Mouse (Mus musculus) neural tube, embryonic 15.5 days (tissue): ENCODE measurements around the gene Shc1. TPM values are rescaled to one million over a fixed set of nuclear protein-coding genes. Genes with fewer than 3 reads are reported as not detected.
A peak's percentile ranks its signal among the peaks of the same experiment; 100 is the strongest.
"Not testable (repeated sequence)": the region's sequence is repeated elsewhere in the genome, so short reads cannot be mapped to it uniquely, and the experiment has no call there.

Experiments
- ATAC-seq: fragments of 200-750 bp; cut with Nextera tagmentation; 2 replicates; pipeline ENCODE4 v1.8.0; 2017; ENCODE audit warnings: mild to moderate bottlenecking, moderate TSS enrichment, moderate library complexity; ENCODE audit not compliant: low FRiP score
- H3K27ac ChIP-seq: fragments of 300-500 bp; sonication (generic); replicated peaks from 2 replicates; pipeline ENCODE4 v1.5.1; 2015; ENCODE audit warnings: mild to moderate bottlenecking, inconsistent platforms
- H3K27me3 ChIP-seq: fragments of 300-500 bp; sonication (generic); replicated peaks from 2 replicates; pipeline ENCODE4 v1.6.1; 2015; ENCODE audit warnings: inconsistent platforms
- H3K36me3 ChIP-seq: fragments of 300-500 bp; sonication (generic); 2 replicates; pipeline ENCODE4 v1.6.1; 2015; ENCODE audit warnings: inconsistent platforms
- H3K4me1 ChIP-seq: fragments of 300-500 bp; sonication (generic); 2 replicates; pipeline ENCODE4 v1.6.1; 2015; ENCODE audit warnings: inconsistent platforms
- H3K4me2 ChIP-seq: fragments of 300-500 bp; sonication (generic); 2 replicates; pipeline ENCODE4 v1.6.1; 2015; ENCODE audit warnings: inconsistent platforms, mild to moderate bottlenecking, moderate library complexity
- H3K4me3 ChIP-seq: fragments of 300-500 bp; sonication (generic); replicated peaks from 2 replicates; pipeline ENCODE4 v1.5.1; 2015; ENCODE audit warnings: mild to moderate bottlenecking, inconsistent platforms
- H3K9ac ChIP-seq: fragments of 300-500 bp; sonication (generic); replicated peaks from 2 replicates; pipeline ENCODE4 v1.6.1; 2015; ENCODE audit warnings: mild to moderate bottlenecking, inconsistent platforms
- H3K9me3 ChIP-seq: fragments of 300-500 bp; sonication (generic); replicated peaks from 2 replicates; pipeline ENCODE4 v1.6.1; 2016; ENCODE audit warnings: inconsistent platforms
- WGBS: fragments of 180-500 bp; shearing (Covaris S2); methylation state at CpG from one replicate; pipeline ENCODE4 v1.1.7; 2015; ENCODE audit warnings: mixed read lengths; 5-methylcytosine and 5-hydroxymethylcytosine counted together
- polyA plus RNA-seq: library from polyadenylated mRNA; unstranded; fragments of >200 nt; fragmentation: Nextera tagmentation; extraction: Ambion mirVana; gene quantifications from 2 replicates; pipeline ENCODE4 v1.2.1, GENCODE M21; 2015

The Shc1 gene
- polyA plus RNA-seq, 1 experiment from 2014 or later: 22.0 TPM

GRCm38 (mm10) chr3:89421002-89421774 lies 2.9 kb downstream of the Shc1 start:
- H3K27ac ChIP-seq: peak overlapping the region; percentile 74
- ATAC-seq: peak; percentile 22; the same call in 1 of the 2 replicates
- peak overlapping the region; percentile 62 for H3K4me2 ChIP-seq
- WGBS: 5% methylated on average over 11 of the region's 11 CpGs
- H3K4me1 ChIP-seq: peaks cover 50% of the 10 kb centered on the region
- no peaks in the 10 kb centered on the region for H3K36me3 ChIP-seq
- H3K27me3 ChIP-seq: no peaks in the 10 kb centered on the region
- peak overlapping the region; percentile 37 for H3K4me3 ChIP-seq
- H3K9ac ChIP-seq: peak overlapping the region; percentile 36
- no peaks in the 10 kb centered on the region for H3K9me3 ChIP-seq

- no peak for ATAC-seq
- WGBS: 10% methylated on average over 22 of the region's 22 CpGs
- H3K9me3 ChIP-seq: no peaks in the 10 kb centered on the region
- peak overlapping the region; percentile 62 for H3K4me2 ChIP-seq
- H3K27ac ChIP-seq: peak overlapping the region; percentile 74; the same call in 1 of the 2 replicates
- H3K27me3 ChIP-seq: no peaks in the 10 kb centered on the region
- no peaks in the 10 kb centered on the region for H3K36me3 ChIP-seq
- H3K4me1 ChIP-seq: peaks cover 46% of the 10 kb centered on the region
- H3K9ac ChIP-seq: peak overlapping the region; percentile 36
- peak overlapping the region; percentile 37 for H3K4me3 ChIP-seq
Measured at GRCm38 (mm10) chr3:89421810-89422473, 3.7 kb downstream of the Shc1 start.

- H3K36me3 ChIP-seq: peaks cover 7% of the 10 kb centered on the region; the same call in 1 of the 2 replicates
- no peak for ATAC-seq
- WGBS: 74% methylated on average over 6 of the region's 6 CpGs
- peak overlapping the region; percentile 37; the same call in 1 of the 2 replicates for H3K4me3 ChIP-seq
- no peak overlapping the region for H3K27ac ChIP-seq
- no peaks in the 10 kb centered on the region for H3K27me3 ChIP-seq
- peaks cover 40% of the 10 kb centered on the region for H3K4me1 ChIP-seq
- H3K9me3 ChIP-seq: no peaks in the 10 kb centered on the region
- H3K9ac ChIP-seq: no peak overlapping the region
- H3K4me2 ChIP-seq: peak overlapping the region; percentile 62
Measured at GRCm38 (mm10) chr3:89422556-89423205, 4.4 kb downstream of the Shc1 start.

GRCm38 (mm10) chr3:89424416-89425140 lies 6.3 kb downstream of the Shc1 start:
- ATAC-seq: no peak
- peaks cover 32% of the 10 kb centered on the region for H3K4me1 ChIP-seq
- no peaks in the 10 kb centered on the region for H3K9me3 ChIP-seq
- H3K27ac ChIP-seq: no peak overlapping the region
- no peak overlapping the region for H3K4me3 ChIP-seq
- peaks cover 7% of the 10 kb centered on the region; the same call in 1 of the 2 replicates for H3K36me3 ChIP-seq
- H3K27me3 ChIP-seq: no peaks in the 10 kb centered on the region
- 92% methylated on average over 5 of the region's 5 CpGs for WGBS
- H3K9ac ChIP-seq: no peak overlapping the region
- no peak overlapping the region for H3K4me2 ChIP-seq

GRCm38 (mm10) chr3:89425141-89425525 lies 6.9 kb downstream of the Shc1 start:
- no peaks in the 10 kb centered on the region for H3K9me3 ChIP-seq
- no peaks in the 10 kb centered on the region for H3K27me3 ChIP-seq
- ATAC-seq: no peak
- no peak overlapping the region for H3K4me3 ChIP-seq
- H3K9ac ChIP-seq: no peak overlapping the region
- WGBS: 90% methylated on average over 5 of the region's 5 CpGs
- peaks cover 7% of the 10 kb centered on the region; the same call in 1 of the 2 replicates for H3K36me3 ChIP-seq
- H3K4me2 ChIP-seq: no peak overlapping the region
- no peak overlapping the region for H3K27ac ChIP-seq
- H3K4me1 ChIP-seq: peaks cover 27% of the 10 kb centered on the region

- no peak overlapping the region for H3K27ac ChIP-seq
- H3K4me2 ChIP-seq: no peak overlapping the region
- H3K9ac ChIP-seq: no peak overlapping the region
- peaks cover 24% of the 10 kb centered on the region for H3K4me1 ChIP-seq
- H3K4me3 ChIP-seq: no peak overlapping the region
- H3K9me3 ChIP-seq: no peaks in the 10 kb centered on the region
- ATAC-seq: no peak
- no peaks in the 10 kb centered on the region for H3K27me3 ChIP-seq
- H3K36me3 ChIP-seq: peaks cover 7% of the 10 kb centered on the region; the same call in 1 of the 2 replicates
- 92% methylated on average over 4 of the region's 4 CpGs for WGBS
Measured at GRCm38 (mm10) chr3:89425876-89426275, 7.6 kb downstream of the Shc1 start.

GRCm38 (mm10) chr3:89429021-89429420 lies 10.8 kb downstream of the Shc1 start:
- H3K9ac ChIP-seq, H3K27me3 ChIP-seq, H3K9me3 ChIP-seq, H3K4me2 ChIP-seq, H3K27ac ChIP-seq, ATAC-seq, H3K4me3 ChIP-seq: not testable (repeated sequence)
- 89% methylated on average over 7 of the region's 7 CpGs for WGBS
- Histone ChIP-seq H3K4me1 (peaks cover 26% of the 10 kb centered on the region), H3K36me3 (peaks cover 24% of the 10 kb centered on the region)

- peak within 1 kb of the TSS; percentile 59 for H3K4me2 ChIP-seq
- peak within 1 kb of the TSS; percentile 88 for H3K27ac ChIP-seq
- WGBS: 3% methylated on average over 64 of the region's 68 CpGs
- H3K27me3 ChIP-seq: no peaks in the 10 kb centered on the region
- ATAC-seq: peak; percentile 98
- peaks cover 33% of the 10 kb centered on the region for H3K4me1 ChIP-seq
- H3K9ac ChIP-seq: peak within 1 kb of the TSS; percentile 96
- H3K9me3 ChIP-seq: no peaks in the 10 kb centered on the region
- H3K36me3 ChIP-seq: peaks cover 29% of the 10 kb centered on the region
- H3K4me3 ChIP-seq: peak within 1 kb of the TSS; percentile 79
Measured at GRCm38 (mm10) chr3:89430171-89431159, 12.2 kb downstream of the Shc1 start, which contains the start of gene Pygo2. Gene Pygo2 (plus strand): TSS chr3:89430214.

GRCm38 (mm10) chr3:89432606-89433005 lies 14.4 kb downstream of the Shc1 start:
- WGBS: 93% methylated on average over 8 of the region's 8 CpGs
- ATAC-seq: no peak
- H3K4me2 ChIP-seq: no peak overlapping the region
- H3K4me3 ChIP-seq: no peak overlapping the region
- no peak overlapping the region for H3K27ac ChIP-seq
- no peaks in the 10 kb centered on the region for H3K27me3 ChIP-seq
- H3K9me3 ChIP-seq: no peaks in the 10 kb centered on the region
- peaks cover 23% of the 10 kb centered on the region for H3K36me3 ChIP-seq
- peaks cover 47% of the 10 kb centered on the region for H3K4me1 ChIP-seq
- no peak overlapping the region for H3K9ac ChIP-seq

- no peak overlapping the region; the same call in 1 of the 2 replicates for H3K27ac ChIP-seq
- no peak for ATAC-seq
- H3K9ac ChIP-seq: no peak overlapping the region
- H3K4me1 ChIP-seq: peaks cover 47% of the 10 kb centered on the region
- peaks cover 22% of the 10 kb centered on the region for H3K36me3 ChIP-seq
- WGBS: 89% methylated on average over 11 of the region's 11 CpGs
- H3K9me3 ChIP-seq: no peaks in the 10 kb centered on the region
- no peaks in the 10 kb centered on the region for H3K27me3 ChIP-seq
- H3K4me3 ChIP-seq: no peak overlapping the region
- no peak overlapping the region for H3K4me2 ChIP-seq
Measured at GRCm38 (mm10) chr3:89434532-89434931, 16.3 kb downstream of the Shc1 start.
